Mouse (Mus musculus): ENCODE data around the gene Itpr2. TPM values are rescaled to one million over a fixed set of nuclear protein-coding genes. Genes with fewer than 3 reads are reported as not detected.

Gene Itpr2
- total RNA-seq, 2 experiments from 2014 or later, result 23.6 to 24.9 TPM

DNA sequence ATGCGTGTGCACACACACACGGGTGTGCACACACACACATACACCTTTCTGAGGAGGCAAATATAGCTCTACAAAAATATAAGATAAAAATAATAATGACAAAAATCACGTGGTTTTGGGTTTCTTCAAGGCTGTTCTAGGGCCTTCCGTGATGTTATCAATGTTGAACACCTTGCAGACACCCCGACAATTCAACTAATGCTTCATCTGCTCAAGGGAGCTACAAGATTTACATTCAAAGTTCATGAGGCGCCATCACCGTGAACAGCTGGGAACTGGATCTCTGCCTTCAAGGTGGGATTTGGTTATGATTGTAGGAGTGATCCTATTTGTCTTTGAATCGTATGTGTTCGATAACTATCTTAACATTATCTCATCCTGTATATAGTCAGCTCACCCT lies 166.8 kb downstream of the Itpr2 start:
- intact Hi-C loops (cut with DNase I), result no loop called here
- no peak for DNase-seq (ENCODE audit: low spot score)

DNA sequence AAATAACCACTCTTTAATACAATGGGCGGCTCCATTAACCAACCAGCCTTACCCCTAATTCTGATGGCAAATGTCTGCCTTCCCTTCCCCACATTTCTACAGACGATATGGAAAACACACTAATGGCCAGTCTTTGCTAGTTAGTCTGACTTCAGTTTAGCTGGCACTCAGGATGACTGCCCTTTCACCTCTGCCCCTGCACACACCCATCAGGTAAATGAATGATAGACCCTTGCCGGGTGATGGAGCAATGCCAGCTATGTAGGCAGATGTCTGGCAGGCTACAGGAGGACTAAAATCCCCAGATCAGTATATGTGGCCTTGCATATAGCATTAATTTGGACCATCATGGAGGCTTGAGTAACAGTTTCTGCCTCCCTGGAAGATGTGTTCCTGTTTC lies 168.5 kb downstream of the Itpr2 start:
- intact Hi-C loops (cut with DNase I), result no loop called here
- no peak for DNase-seq (ENCODE audit: low spot score)

DNA sequence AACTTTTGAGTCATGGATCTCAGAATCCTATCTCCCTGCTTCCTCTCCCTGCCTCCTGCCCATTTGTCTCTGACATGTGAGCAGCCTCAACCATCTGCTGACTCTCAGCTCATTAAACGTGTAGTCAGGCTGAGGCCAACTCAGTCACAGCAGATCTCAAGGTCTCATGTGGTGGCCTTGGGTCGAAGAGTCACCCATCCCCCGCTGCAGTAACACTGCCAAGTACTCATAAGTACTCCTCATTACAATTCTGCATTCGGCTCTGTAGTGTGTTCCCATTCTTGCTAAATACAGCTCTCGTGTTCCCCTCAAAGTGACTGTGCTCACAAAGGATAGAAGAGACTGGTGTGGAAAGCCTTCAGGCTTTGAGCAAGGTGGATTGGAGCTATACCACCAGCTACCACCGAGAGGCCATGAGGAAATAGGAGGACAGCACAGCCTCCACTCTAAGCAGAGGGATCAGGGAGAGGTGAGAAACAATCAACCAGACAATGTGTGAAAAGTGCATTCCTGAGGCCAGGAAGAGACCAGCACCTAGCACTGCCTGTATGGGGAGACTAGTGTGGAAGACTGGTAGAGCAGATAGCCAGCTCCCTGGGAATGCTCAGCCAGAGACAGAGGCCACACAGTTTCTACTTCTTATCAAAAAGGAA lies 170.9 kb downstream of the Itpr2 start:
- intact Hi-C loops (cut with DNase I), result no loop called here
- no peak for DNase-seq (ENCODE audit: low spot score)

DNA sequence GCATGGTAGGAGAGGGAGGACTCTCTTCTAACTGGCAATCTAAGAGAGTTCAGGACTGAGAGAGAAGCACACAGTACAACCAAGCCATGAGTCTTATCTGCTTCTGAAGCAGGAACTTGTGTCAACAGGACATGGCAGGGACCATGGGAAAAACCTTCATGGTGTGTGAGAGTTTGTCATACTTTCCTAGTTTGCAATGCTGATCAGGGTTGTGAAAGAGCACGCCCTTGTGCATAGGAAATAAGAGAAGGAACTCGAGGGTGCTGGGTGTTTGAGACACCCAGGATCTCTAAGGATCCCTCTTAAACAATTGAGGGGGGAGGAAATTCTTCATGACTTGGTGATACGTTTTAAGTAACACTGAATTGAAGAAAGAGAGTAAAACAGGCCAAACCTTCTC lies 172.9 kb downstream of the Itpr2 start:
- intact Hi-C loops (cut with DNase I), result no loop called here

DNA sequence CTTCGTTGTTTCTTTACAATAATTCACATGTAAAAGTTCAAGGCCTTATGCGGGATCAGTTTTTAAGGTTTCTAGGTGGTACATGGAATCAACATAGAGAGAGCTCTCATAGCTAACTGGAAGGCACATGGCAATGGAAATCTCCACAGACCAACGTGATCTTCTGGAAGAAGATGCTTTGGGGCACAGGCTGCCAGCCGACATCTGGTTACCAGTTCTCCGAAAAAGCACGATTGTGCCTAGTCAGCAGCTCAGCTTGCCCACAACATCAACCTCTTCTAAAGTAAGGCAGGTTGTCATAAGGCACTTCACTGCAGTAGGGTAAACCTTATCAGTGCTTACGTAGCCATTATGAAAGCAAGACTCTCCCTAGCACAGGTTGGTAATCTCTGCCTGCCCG lies 175.4 kb downstream of the Itpr2 start:
- intact Hi-C loops (cut with DNase I), result no loop called here
- no peak for DNase-seq (ENCODE audit: low spot score)

More for the DNA sequence above, 172.9 kb downstream of the Itpr2 start:
- DNase-seq (ENCODE audit: low spot score), result no peak

DNA sequence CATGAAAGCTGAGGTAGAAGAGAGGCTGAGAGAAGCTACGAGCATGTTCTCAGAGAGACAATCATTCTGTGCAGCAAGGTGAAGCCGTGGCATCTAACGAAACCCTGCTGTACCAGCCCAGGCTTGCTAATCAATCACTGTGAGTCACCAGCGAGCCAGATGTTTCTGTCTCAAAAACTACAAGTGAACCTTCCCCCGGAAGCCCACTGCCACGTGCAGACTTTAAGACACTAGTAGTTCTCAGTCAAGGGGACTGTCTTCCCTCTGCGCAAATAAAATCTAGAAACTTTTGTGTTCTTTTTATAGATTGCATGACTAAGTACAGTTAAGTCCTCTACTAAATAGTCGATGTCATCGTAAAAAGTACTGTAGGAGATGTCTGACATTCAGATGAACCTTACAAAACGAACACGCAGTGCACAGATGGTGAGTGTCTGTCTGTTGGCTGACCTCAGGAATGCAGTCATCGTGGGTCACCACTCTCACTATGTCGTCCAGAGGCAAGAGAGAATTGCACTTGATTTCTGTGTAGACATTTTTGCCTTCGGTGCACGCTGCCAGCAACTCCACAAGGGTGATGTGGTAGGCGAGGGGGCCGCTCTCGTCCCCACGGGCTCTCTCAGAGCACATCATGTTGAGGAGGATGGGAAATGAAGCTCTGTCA lies 177.3 kb downstream of the Itpr2 start:
- DNase-seq (ENCODE audit: low spot score), result no peak
- intact Hi-C loops (cut with DNase I), result no loop called here

DNA sequence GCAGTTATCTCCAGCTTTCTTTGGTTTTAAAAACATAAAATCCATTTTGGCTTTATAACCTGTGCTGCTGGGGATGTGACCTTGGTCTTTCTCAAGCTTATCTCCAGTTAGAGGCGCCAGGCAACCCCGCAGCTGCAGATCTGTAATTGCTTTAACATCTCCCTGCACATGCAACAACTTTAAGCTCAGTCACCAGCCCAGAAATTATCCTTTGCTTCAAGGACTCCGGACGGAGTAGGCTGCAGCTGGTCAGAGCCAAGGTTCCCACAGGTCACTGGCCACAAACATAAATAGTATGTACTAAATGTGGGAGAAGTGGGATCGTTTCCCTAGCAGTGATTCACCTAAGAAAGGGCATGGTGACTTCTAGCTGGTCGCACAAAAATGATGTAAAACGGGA lies 179.5 kb downstream of the Itpr2 start:
- intact Hi-C loops (cut with DNase I), result no loop called here
- DNase-seq (ENCODE audit: low spot score), result no peak

DNA sequence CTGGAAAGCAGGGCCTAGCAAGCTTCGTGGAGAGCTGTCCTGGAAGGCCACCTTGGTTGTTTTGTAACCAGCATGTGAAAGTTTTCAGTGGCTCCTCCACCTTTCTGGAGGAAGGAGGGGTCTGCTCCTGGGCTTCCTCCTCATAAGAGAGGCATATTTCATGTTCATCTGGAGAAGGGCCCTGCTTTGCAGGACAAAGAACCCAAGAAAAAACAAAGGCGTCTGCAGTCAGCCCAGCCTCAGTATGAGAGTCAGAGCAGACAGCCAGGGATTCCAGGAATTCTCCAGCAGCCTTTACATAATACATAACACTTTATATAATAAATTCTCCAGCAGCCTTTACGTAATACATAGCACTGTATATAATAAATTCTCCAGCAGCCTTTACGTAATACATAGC lies 180.1 kb downstream of the Itpr2 start:
- no peak for DNase-seq (ENCODE audit: low spot score)
- intact Hi-C loops (cut with DNase I), result no loop called here

DNA sequence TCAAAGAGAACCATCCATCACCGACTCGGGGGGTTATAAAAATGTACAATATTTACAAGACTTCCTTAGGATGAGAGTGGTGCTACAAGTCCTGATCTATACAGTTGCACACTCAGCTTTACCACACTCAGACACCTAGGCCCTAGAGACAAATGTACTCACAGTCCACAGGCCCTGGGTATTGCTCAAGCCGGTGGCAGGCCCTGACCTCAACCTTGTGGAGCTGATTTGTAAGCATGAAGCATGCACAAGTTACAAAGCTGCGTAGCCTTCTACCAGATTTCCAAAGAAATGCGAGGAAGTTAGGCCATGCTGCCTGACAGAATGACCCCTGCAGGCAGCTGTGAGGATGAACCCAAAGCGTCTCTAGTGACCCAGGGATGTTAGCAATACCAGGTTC lies 185.6 kb downstream of the Itpr2 start:
- no peak for DNase-seq (ENCODE audit: low spot score)
- intact Hi-C loops (cut with DNase I), result no loop called here

DNA sequence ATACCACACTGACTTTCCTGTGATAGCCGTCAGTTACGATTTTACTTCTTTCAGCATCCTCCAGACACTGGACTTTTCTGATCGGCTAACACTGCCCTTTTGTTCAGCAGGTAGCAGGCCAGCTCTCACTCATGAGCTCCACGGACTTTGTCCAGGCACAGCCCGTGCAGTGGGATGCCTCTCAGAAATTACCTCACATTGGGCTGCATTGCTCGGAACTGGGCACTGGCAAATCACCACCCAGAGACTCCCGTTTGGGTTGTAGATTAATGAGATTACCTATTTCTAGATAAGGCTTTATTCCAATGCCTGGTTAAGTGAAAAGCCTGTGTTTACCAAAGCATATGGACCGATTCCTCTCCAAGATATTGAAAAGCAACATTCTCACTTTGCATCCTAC lies 186.9 kb downstream of the Itpr2 start:
- DNase-seq (ENCODE audit: low spot score), result no peak
- intact Hi-C loops (cut with DNase I), result no loop called here

DNA sequence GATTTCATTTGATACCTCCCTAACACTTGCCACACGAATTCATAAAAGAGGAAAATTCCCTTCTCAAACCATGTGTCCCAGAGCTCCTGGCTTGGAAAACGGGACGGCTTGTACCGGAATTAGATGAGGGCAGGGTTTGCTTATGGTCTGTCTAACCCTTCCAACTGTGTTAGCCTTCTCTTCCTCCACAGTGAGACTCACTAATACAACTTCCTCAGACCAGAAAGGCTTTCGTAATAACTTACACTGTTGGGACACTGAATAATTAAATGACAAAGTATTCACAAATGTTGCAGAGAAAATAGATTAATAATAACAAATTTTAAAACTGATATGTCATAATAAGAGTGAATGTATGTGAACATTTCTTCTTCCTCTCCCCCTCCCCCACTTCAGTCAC lies 187.7 kb downstream of the Itpr2 start:
- intact Hi-C loops (cut with DNase I), result no loop called here
- DNase-seq (ENCODE audit: low spot score), result no peak

DNA sequence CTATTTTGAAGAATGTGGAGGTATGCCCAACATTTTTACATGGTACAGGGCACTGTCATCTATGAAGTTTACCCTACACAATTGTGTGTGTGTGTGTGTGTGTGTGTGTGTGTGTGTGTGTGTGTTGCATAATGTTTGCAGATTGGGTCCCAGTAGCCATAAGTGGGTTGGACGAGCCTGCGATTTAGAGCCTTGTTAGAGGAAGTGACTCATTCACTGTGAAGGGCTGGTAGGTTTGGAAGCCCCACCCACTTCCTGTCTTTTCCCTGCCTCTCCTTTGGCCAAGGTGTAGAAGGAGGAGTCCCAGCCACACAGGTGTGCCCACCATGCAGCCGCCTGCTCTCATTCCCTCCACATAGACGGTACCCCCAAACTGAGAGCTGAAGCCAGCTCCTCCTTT lies 188.6 kb downstream of the Itpr2 start:
- intact Hi-C loops (cut with DNase I), result no loop called here
- no peak for DNase-seq (ENCODE audit: low spot score)

DNA sequence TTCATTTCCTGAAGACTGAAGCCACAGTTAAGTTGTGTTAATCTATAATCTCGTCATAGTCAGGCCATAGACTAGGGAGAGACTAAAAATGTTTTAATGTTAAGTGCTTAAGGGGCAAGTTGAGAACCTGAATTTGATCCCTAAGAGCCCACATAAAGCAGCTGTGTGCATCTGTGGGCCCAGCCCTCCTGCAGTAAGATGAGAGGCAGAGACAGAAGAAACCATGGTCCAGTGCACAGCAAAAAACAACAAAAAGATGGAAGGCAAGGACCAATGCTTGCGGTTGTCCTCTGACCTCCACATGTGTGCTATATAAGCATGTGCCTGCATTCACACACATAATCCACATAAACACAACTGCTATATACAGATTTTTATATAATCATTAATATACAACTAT lies 191.8 kb downstream of the Itpr2 start:
- intact Hi-C loops (cut with DNase I), result no loop called here

DNA sequence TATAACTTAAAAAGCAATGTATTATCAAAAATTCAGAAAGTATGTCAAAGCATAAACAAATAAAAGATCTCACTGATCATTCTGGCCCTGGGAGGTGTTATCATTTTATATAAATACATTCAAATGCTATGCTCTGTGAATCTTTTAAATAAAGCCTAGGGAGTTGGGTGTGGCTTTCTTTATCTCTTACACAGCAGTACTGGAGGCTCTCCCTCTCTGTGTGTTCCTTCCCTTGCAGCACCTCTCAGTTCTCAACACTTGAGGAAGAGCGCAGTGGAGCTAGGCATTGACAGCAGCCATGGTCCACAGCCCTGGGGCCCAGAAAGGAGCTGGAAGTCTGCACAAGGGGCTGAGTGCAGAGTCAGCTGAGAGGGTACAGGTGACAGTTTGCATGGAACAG lies 192.7 kb downstream of the Itpr2 start:
- DNase-seq (ENCODE audit: low spot score), result no peak

More for the DNA sequence above, 191.8 kb downstream of the Itpr2 start:
- DNase-seq (ENCODE audit: low spot score), result no peak

DNA sequence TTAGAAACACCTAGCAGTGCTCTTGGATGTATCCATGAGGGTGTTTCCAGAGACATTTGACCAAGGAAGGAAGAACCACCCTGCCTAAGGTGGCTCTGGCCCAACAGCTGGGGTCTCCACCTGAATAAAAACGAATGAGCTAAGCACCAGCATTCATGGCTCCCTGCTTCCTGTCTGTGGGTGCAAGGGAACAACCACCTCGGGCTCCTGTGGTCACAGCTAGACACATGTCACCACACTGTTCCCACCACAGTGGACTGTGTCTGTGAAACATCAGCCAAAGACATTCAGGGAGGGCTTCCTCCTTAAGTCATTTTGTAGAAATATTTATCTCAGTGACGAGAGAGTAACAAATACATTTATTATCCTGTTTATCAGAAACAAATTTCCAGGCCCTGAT lies 196.0 kb downstream of the Itpr2 start:
- intact Hi-C loops (cut with DNase I), result no loop called here
- no peak for DNase-seq (ENCODE audit: low spot score)

More for the DNA sequence above, 192.7 kb downstream of the Itpr2 start:
- intact Hi-C loops (cut with DNase I), result no loop called here

DNA sequence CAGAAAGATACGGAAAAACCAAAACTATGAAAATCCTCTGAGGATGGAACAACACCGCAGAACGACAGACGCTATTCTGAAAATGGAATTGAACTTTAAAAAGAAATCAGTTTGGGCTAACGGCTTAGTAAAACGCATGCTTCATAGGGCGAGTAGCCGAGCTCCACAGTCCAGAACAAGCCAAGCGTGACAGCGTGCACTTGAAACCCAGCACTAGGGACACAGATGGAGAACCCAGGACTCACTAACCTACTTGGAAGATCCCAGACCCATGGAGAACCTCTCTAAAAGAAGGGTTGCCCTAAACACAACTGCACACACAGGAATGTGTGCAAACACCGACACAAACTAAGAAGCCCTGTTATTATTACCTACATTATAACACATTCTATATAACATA lies 197.9 kb downstream of the Itpr2 start:
- intact Hi-C loops (cut with DNase I), result no loop called here
- DNase-seq (ENCODE audit: low spot score), result no peak

DNA sequence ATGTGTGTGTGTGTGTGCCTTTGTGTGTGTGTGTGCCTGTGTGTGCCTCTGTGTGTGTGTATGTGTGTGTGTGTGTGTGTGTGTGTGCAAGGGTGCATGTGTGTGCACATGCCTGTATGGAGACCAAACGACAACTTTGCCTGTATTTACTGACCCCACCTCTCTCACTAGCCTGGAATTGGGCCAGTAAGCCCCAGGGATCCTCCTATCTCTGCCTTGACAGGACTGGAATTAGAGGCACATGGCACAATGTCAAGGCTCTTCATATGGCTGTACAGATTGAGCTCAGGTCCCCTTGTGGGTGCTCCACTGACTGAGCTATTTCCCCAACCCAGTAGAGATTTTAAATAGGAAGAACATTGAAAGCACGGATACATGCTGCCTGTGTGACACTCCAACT lies 198.7 kb downstream of the Itpr2 start:
- DNase-seq (ENCODE audit: low spot score), result no peak
- intact Hi-C loops (cut with DNase I), result no loop called here

DNA sequence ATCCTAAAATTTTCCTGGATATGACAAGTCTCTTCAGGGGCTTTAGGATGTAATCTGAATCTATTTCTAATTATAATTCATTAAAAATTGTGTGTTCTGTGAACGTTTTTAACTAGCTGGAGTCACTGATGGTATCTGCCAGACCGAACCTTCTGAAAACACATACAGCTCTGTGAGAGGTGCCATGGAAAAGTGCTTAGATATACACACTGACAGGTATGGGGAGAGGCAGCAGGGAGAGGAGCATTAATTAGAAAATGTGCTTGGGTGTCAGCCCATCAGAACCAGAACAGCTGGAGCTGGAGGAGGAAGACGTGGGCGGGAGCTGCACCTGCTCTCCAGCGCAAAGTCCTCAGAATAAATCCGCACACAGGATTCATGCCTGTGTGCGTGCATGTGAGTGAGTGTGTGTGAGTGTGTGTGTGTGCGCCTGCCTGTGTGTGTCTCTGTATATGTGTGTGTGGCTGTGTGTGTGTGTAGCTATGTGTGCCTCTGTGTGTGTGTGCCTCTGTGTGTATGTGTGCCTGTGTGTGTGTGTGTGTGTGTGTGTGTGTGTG lies 199.4 kb downstream of the Itpr2 start:
- intact Hi-C loops (cut with DNase I), result no loop called here
- DNase-seq (ENCODE audit: low spot score), result no peak

DNA sequence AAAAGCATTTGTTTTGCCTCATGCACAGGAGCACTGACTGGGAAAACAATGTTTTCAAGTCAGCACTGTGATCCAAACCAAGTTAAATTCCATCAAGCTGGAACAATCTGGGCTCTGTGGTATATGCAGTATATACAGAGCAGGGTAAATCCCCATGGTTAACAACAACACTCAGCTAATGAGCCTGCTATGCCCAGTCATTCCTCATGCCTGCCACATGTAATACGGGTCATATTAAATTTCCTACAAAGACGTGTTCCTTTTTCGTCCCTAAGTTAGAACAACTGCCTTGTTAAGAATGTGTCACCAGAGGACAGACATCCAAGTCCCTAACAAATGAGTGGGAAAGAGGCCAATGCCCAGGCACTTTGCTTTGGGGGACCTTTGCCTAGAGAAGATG lies 199.9 kb downstream of the Itpr2 start:
- DNase-seq (ENCODE audit: low spot score), result no peak
- intact Hi-C loops (cut with DNase I), result no loop called here

DNA sequence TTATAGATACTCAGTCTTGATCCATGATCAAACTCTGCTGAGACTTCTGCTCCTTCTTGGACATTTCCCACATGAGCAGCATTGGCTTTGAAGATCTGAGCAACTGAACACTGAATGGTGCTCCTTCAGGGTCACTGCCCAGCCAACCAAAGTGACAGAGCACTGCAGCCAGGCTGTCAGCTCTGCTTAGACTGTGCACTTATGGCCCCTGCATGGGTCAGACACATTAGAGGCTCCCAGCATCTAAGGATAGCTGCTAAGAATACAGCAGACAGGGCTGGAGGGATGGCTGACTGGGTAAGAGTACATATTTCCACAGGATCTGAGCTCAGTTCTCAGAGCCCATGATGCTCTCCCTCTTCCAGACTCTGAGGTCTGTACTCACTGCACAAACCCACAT lies 201.1 kb downstream of the Itpr2 start:
- intact Hi-C loops (cut with DNase I), result no loop called here
- no peak for DNase-seq (ENCODE audit: low spot score)

DNA sequence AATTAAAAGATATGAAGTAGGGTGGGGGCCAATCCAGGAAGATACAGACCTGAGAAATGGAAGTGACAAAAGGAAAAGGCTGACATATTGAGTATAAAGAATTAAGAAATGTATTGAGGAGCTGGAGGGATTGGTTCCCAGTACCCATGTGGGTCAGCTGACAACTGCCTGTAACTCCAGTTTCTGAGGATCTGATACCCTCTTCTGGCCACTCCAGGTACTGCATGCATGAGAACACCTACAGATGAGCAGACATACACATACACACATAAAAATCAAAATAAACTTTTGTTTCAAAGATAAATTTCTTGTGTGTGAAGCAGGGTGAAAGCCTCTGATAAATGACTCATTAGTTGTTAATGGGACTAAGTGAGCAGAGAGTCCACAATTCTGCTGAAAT lies 203.3 kb downstream of the Itpr2 start:
- no peak for DNase-seq (ENCODE audit: low spot score)

DNA sequence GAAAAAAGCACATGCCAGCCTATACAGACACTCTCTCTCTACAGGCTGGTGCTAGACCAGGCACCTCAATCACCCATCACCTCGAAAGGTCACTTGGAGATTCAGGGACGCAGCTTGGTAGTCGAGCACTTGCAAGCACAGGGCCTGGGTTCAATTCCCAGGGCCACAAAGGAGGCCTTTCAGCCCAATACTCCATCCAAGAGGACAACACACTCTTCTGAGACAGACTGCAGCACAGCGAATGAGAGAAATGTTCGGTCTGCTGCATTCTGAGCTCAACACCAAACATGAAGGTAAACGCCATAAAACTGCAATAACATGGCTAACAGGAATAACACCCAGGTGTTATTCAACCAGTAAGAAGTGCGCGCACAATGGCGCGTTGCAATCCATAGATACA lies 211.0 kb downstream of the Itpr2 start:
- intact Hi-C loops (cut with DNase I), result no loop called here
- no peak for DNase-seq (ENCODE audit: low spot score)

More for the DNA sequence above, 203.3 kb downstream of the Itpr2 start:
- intact Hi-C loops (cut with DNase I), result no loop called here

Data from heart, postnatal 25 days (tissue).